Mouse (Mus musculus) spleen, postnatal 4 days (tissue): ENCODE data around the gene Sox5.

ENCODE experiments used
- DNase-seq, 2 experiments: peaks; one replicate each; pipeline ENCODE4 v3.0.0; 2022; ENCODE audit warnings: low spot score in 2 of 2

Sox5 gene

GRCm38 (mm10) chr6:144579301-144579700, 202.5 kb downstream of the Sox5 start:
- DNase-seq = no peak

- DNase-seq = peak in 1 of 2 experiments; percentile 45
Observed at GRCm38 (mm10) chr6:144570850-144571249, 210.9 kb downstream of the Sox5 start.

GRCm38 (mm10) chr6:144565827-144566226, 215.9 kb downstream of the Sox5 start:
- DNase-seq = no peak

- no peak for DNase-seq
Observed at GRCm38 (mm10) chr6:144561718-144562117, 220.1 kb downstream of the Sox5 start.

GRCm38 (mm10) chr6:144560211-144560610, 221.6 kb downstream of the Sox5 start:
- no peak for DNase-seq

GRCm38 (mm10) chr6:144553476-144553875, 228.3 kb downstream of the Sox5 start:
- no peak for DNase-seq

- DNase-seq = no peak
Observed at GRCm38 (mm10) chr6:144548991-144549390, 232.8 kb downstream of the Sox5 start.

- DNase-seq = no peak
Observed at GRCm38 (mm10) chr6:144547141-144547540, 234.6 kb downstream of the Sox5 start.

GRCm38 (mm10) chr6:144545549-144545948, 236.2 kb downstream of the Sox5 start:
- no peak for DNase-seq

- DNase-seq = no peak
Observed at GRCm38 (mm10) chr6:144541316-144541715, 240.5 kb downstream of the Sox5 start.

- no peak for DNase-seq
Observed at GRCm38 (mm10) chr6:144539439-144540192, 242.2 kb downstream of the Sox5 start.

- DNase-seq = no peak
Observed at GRCm38 (mm10) chr6:144523479-144523878, 258.3 kb downstream of the Sox5 start.

GRCm38 (mm10) chr6:144518811-144519210, 263.0 kb downstream of the Sox5 start:
- DNase-seq = no peak

GRCm38 (mm10) chr6:144515905-144516304, 265.9 kb downstream of the Sox5 start:
- DNase-seq = no peak

- no peak for DNase-seq
Observed at GRCm38 (mm10) chr6:144513761-144514160, 268.0 kb downstream of the Sox5 start.

GRCm38 (mm10) chr6:144511925-144512324, 269.9 kb downstream of the Sox5 start:
- DNase-seq = no peak

- DNase-seq = no peak
Observed at GRCm38 (mm10) chr6:144510147-144510546, 271.6 kb downstream of the Sox5 start.

GRCm38 (mm10) chr6:144504197-144504551, 277.6 kb downstream of the Sox5 start:
- no peak for DNase-seq

- DNase-seq = no peak
Observed at GRCm38 (mm10) chr6:144503399-144504196, 278.2 kb downstream of the Sox5 start.

- DNase-seq = no peak
Observed at GRCm38 (mm10) chr6:144501439-144501838, 280.3 kb downstream of the Sox5 start.

GRCm38 (mm10) chr6:144498177-144498576, 283.6 kb downstream of the Sox5 start:
- DNase-seq = no peak

- DNase-seq = no peak
Observed at GRCm38 (mm10) chr6:144491761-144492415, 289.9 kb downstream of the Sox5 start.

- DNase-seq = no peak
Observed at GRCm38 (mm10) chr6:144490896-144491295, 290.9 kb downstream of the Sox5 start.
